Mouse (Mus musculus): Measurements from ENCODE around the gene Lmo3. TPM values are rescaled to one million over a fixed set of nuclear protein-coding genes. Genes with fewer than 3 reads are reported as not detected.

Gene Lmo3
- total and polyA plus RNA-seq, 2 experiments, result not detected

GRCm38 (mm10) chr6:138582506-138583000, 785 bp upstream of the Lmo3 start:
- Histone ChIP-seq H3K4me3 (ENCODE audit: insufficient read depth, low read depth, low read length) (no peak overlapping the region), H3K27ac (replicated peaks; ENCODE audit: insufficient read depth, low read depth, low read length) (no peak overlapping the region), H3K4me1 (ENCODE audit: control insufficient read depth, insufficient read depth, low read length) (no peaks in the 10 kb centered on the region), H3K27me3 (ENCODE audit: control insufficient read depth, insufficient read depth, low read length) (no peaks in the 10 kb centered on the region), H3K79me2 (ENCODE audit: control insufficient read depth, insufficient read depth, low read length) (no peaks in the 10 kb centered on the region), H3K9ac (ENCODE audit: low read depth, low read length) (no peak overlapping the region), H3K36me3 (ENCODE audit: control insufficient read depth, insufficient read depth, low read length) (no peaks in the 10 kb centered on the region)
- no peak for DNase-seq (ENCODE audit: extremely low read depth, low read depth, low spot score)
- WGBS, result 76% methylated on average over 4 of the region's 4 CpGs
- no peak for TF ChIP-seq CTCF (IDR thresholded peaks at IDR 0.05; ENCODE audit: low read depth, low read length)
- TF ChIP-seq POLR2A (IDR thresholded peaks at IDR 0.05; ENCODE audit: extremely low read depth, insufficient read depth, low read length), result no peak

- H3K9ac ChIP-seq (ENCODE audit: low read depth, low read length), result no peak overlapping the region
- no peaks in the 10 kb centered on the region for H3K27me3 ChIP-seq (ENCODE audit: control insufficient read depth, insufficient read depth, low read length)
- DNase-seq (ENCODE audit: extremely low read depth, low read depth, low spot score), result no peak
- no peaks in the 10 kb centered on the region for H3K79me2 ChIP-seq (ENCODE audit: control insufficient read depth, insufficient read depth, low read length)
- no peak overlapping the region for H3K27ac ChIP-seq (replicated peaks; ENCODE audit: insufficient read depth, low read depth, low read length)
- WGBS, result 85% methylated on average over 9 of the region's 9 CpGs
- H3K4me1 ChIP-seq (ENCODE audit: control insufficient read depth, insufficient read depth, low read length), result no peaks in the 10 kb centered on the region
- H3K4me3 ChIP-seq (ENCODE audit: insufficient read depth, low read depth, low read length), result no peak overlapping the region
- no peak for TF ChIP-seq POLR2A (IDR thresholded peaks at IDR 0.05; ENCODE audit: extremely low read depth, insufficient read depth, low read length)
- no peaks in the 10 kb centered on the region for H3K36me3 ChIP-seq (ENCODE audit: control insufficient read depth, insufficient read depth, low read length)
Measured at GRCm38 (mm10) chr6:138580491-138581076, 1.2 kb downstream of the Lmo3 start.

GRCm38 (mm10) chr6:138563416-138563815, 18.4 kb downstream of the Lmo3 start:
- Histone ChIP-seq H3K4me1 (ENCODE audit: control insufficient read depth, insufficient read depth, low read length) (no peaks in the 10 kb centered on the region), H3K9ac (ENCODE audit: low read depth, low read length) (no peak overlapping the region), H3K36me3 (ENCODE audit: control insufficient read depth, insufficient read depth, low read length) (no peaks in the 10 kb centered on the region), H3K27me3 (ENCODE audit: control insufficient read depth, insufficient read depth, low read length) (no peaks in the 10 kb centered on the region), H3K27ac (replicated peaks; ENCODE audit: insufficient read depth, low read depth, low read length) (no peak overlapping the region), H3K4me3 (ENCODE audit: insufficient read depth, low read depth, low read length) (no peak overlapping the region), H3K79me2 (ENCODE audit: control insufficient read depth, insufficient read depth, low read length) (no peaks in the 10 kb centered on the region)
- TF ChIP-seq POLR2A (IDR thresholded peaks at IDR 0.05; ENCODE audit: extremely low read depth, insufficient read depth, low read length) (no peak), CTCF (IDR thresholded peaks at IDR 0.05; ENCODE audit: low read depth, low read length) (no peak)
- no peak for DNase-seq (ENCODE audit: extremely low read depth, low read depth, low spot score)
- 78% methylated on average over 2 of the region's 2 CpGs for WGBS

GRCm38 (mm10) chr6:138552144-138552543, 29.6 kb downstream of the Lmo3 start:
- WGBS, result 67% methylated on average over 7 of the region's 7 CpGs
- H3K9ac ChIP-seq (ENCODE audit: low read depth, low read length), result no peak overlapping the region
- H3K27me3 ChIP-seq (ENCODE audit: control insufficient read depth, insufficient read depth, low read length), result no peaks in the 10 kb centered on the region
- H3K4me3 ChIP-seq (ENCODE audit: insufficient read depth, low read depth, low read length), result no peak overlapping the region
- H3K27ac ChIP-seq (replicated peaks; ENCODE audit: insufficient read depth, low read depth, low read length), result no peak overlapping the region
- no peaks in the 10 kb centered on the region for H3K79me2 ChIP-seq (ENCODE audit: control insufficient read depth, insufficient read depth, low read length)
- no peak for TF ChIP-seq CTCF (IDR thresholded peaks at IDR 0.05; ENCODE audit: low read depth, low read length)
- no peak for TF ChIP-seq POLR2A (IDR thresholded peaks at IDR 0.05; ENCODE audit: extremely low read depth, insufficient read depth, low read length)
- no peaks in the 10 kb centered on the region for H3K36me3 ChIP-seq (ENCODE audit: control insufficient read depth, insufficient read depth, low read length)
- DNase-seq (ENCODE audit: extremely low read depth, low read depth, low spot score), result no peak
- H3K4me1 ChIP-seq (ENCODE audit: control insufficient read depth, insufficient read depth, low read length), result no peaks in the 10 kb centered on the region

GRCm38 (mm10) chr6:138534879-138535278, 46.9 kb downstream of the Lmo3 start:
- no peaks in the 10 kb centered on the region for H3K36me3 ChIP-seq (ENCODE audit: control insufficient read depth, insufficient read depth, low read length)
- H3K27me3 ChIP-seq (ENCODE audit: control insufficient read depth, insufficient read depth, low read length), result no peaks in the 10 kb centered on the region
- H3K4me1 ChIP-seq (ENCODE audit: control insufficient read depth, insufficient read depth, low read length), result no peaks in the 10 kb centered on the region
- no peak overlapping the region for H3K4me3 ChIP-seq (ENCODE audit: insufficient read depth, low read depth, low read length)
- H3K27ac ChIP-seq (replicated peaks; ENCODE audit: insufficient read depth, low read depth, low read length), result no peak overlapping the region
- 55% methylated on average over 2 of the region's 2 CpGs for WGBS
- no peak overlapping the region for H3K9ac ChIP-seq (ENCODE audit: low read depth, low read length)
- TF ChIP-seq POLR2A (IDR thresholded peaks at IDR 0.05; ENCODE audit: extremely low read depth, insufficient read depth, low read length), result no peak
- no peak for TF ChIP-seq CTCF (IDR thresholded peaks at IDR 0.05; ENCODE audit: low read depth, low read length)
- no peaks in the 10 kb centered on the region for H3K79me2 ChIP-seq (ENCODE audit: control insufficient read depth, insufficient read depth, low read length)
- no peak for DNase-seq (ENCODE audit: extremely low read depth, low read depth, low spot score)

- Histone ChIP-seq H3K27me3 (ENCODE audit: control insufficient read depth, insufficient read depth, low read length) (no peaks in the 10 kb centered on the region), H3K4me3 (ENCODE audit: insufficient read depth, low read depth, low read length) (no peak overlapping the region), H3K4me1 (ENCODE audit: control insufficient read depth, insufficient read depth, low read length) (no peaks in the 10 kb centered on the region), H3K36me3 (ENCODE audit: control insufficient read depth, insufficient read depth, low read length) (no peaks in the 10 kb centered on the region), H3K9ac (ENCODE audit: low read depth, low read length) (no peak overlapping the region), H3K27ac (replicated peaks; ENCODE audit: insufficient read depth, low read depth, low read length) (no peak overlapping the region), H3K79me2 (ENCODE audit: control insufficient read depth, insufficient read depth, low read length) (no peaks in the 10 kb centered on the region)
- TF ChIP-seq CTCF (IDR thresholded peaks at IDR 0.05; ENCODE audit: low read depth, low read length) (no peak), POLR2A (IDR thresholded peaks at IDR 0.05; ENCODE audit: extremely low read depth, insufficient read depth, low read length) (no peak)
- WGBS, result 57% methylated on average over 1 of the region's 1 CpGs
- no peak for DNase-seq (ENCODE audit: extremely low read depth, low read depth, low spot score)
Measured at GRCm38 (mm10) chr6:138506642-138507041, 75.1 kb downstream of the Lmo3 start.

Measured in liver, adult 2 months (tissue).